Mouse (Mus musculus) C2C12 (cell line): ENCODE results near the gene Usp39. TPM values are rescaled to one million over a fixed set of nuclear protein-coding genes. Genes with fewer than 3 reads are reported as not detected.

Experiments
- H3K27me3 ChIP-seq: one replicate; pipeline ENCODE4 v1.6.1; 2011; ENCODE audit not compliant: control insufficient read depth, insufficient read depth, insufficient read length
- H3K36me3 ChIP-seq: one replicate; pipeline ENCODE4 v1.6.1; 2011; ENCODE audit not compliant: control insufficient read depth, insufficient read depth
- H3K4me3 ChIP-seq: one replicate; pipeline ENCODE4 v1.5.1; 2011; ENCODE audit warnings: mild to moderate bottlenecking, control low read depth; ENCODE audit not compliant: poor library complexity, insufficient read depth, severe bottlenecking
- H3K79me2 ChIP-seq: one replicate; pipeline ENCODE4 v1.6.1; 2011; ENCODE audit not compliant: control insufficient read depth, insufficient read depth
- H3K79me3 ChIP-seq: one replicate; pipeline ENCODE4 v1.6.1; 2011; ENCODE audit warnings: low read depth, control low read depth
- H3ac ChIP-seq: one replicate; pipeline ENCODE3; 2011; ENCODE audit warnings: low read depth; ENCODE audit not compliant: control insufficient read depth, insufficient read length
- CEBPB ChIP-seq: IDR thresholded peaks from one replicate; pipeline ENCODE4 v1.6.1; 2011; ENCODE audit warnings: low read depth, mild to moderate bottlenecking, control low read depth, moderate library complexity
- CTCF ChIP-seq: IDR thresholded peaks from one replicate; pipeline ENCODE4 v1.5.1; 2011; ENCODE audit not compliant: control insufficient read depth, insufficient read depth, insufficient read length
- FOSL1 ChIP-seq: IDR thresholded peaks from one replicate; pipeline ENCODE4 v1.8.0; 2011; ENCODE audit warnings: mild to moderate bottlenecking, low read length; ENCODE audit not compliant: poor library complexity, insufficient read depth, severe bottlenecking
- MAX ChIP-seq: IDR thresholded peaks from one replicate; pipeline ENCODE4 v1.6.1; 2011; ENCODE audit warnings: mild to moderate bottlenecking, control low read depth
- MYOD1 ChIP-seq: IDR thresholded peaks from one replicate; pipeline ENCODE4 v1.6.1; 2011; ENCODE audit warnings: low read depth; ENCODE audit not compliant: control insufficient read depth, insufficient read length
- MYOG ChIP-seq: IDR thresholded peaks from one replicate; pipeline ENCODE4 v1.6.1; 2011; ENCODE audit not compliant: control insufficient read depth, insufficient read length; ENCODE audit errors: extremely low read depth
- USF1 ChIP-seq: IDR thresholded peaks from one replicate; pipeline ENCODE4 v1.6.1; 2011; ENCODE audit warnings: low read depth, mild to moderate bottlenecking, control low read depth, moderate library complexity
- polyA plus RNA-seq: library from polyadenylated mRNA; unstranded; fragments of >200 nt; fragmentation: generic; extraction: Trizol; gene quantifications from one replicate; pipeline ENCODE4 v1.2.1, GENCODE M21; 2012; ENCODE audit warnings: missing spikeins

Gene Usp39
- polyA plus RNA-seq, 1 experiment: 67.4 TPM

GRCm38 (mm10) chr6:72344396-72345073, 449 bp downstream of the Usp39 start:
- H3K4me3 ChIP-seq: peak overlapping the region; percentile 83
- H3K79me3 ChIP-seq: peaks cover 56% of the 10 kb centered on the region
- peaks cover 32% of the 10 kb centered on the region for H3K36me3 ChIP-seq
- no peak for TF ChIP-seq FOSL1
- TF ChIP-seq USF1: no peak
- no peak for TF ChIP-seq CEBPB
- no peak for TF ChIP-seq MYOD1
- no peak for TF ChIP-seq CTCF
- no peak for TF ChIP-seq MAX
- TF ChIP-seq MYOG: no peak
- peaks cover 76% of the 10 kb centered on the region for H3K79me2 ChIP-seq
- H3ac ChIP-seq: peak overlapping the region; percentile 93
- H3K27me3 ChIP-seq: no peaks in the 10 kb centered on the region

GRCm38 (mm10) chr6:72340481-72340880, 4.5 kb downstream of the Usp39 start:
- Histone ChIP-seq H3K79me2 (peaks cover 52% of the 10 kb centered on the region), H3ac (no peak overlapping the region), H3K27me3 (no peaks in the 10 kb centered on the region), H3K36me3 (peaks cover 56% of the 10 kb centered on the region), H3K79me3 (peaks cover 38% of the 10 kb centered on the region), H3K4me3 (no peak overlapping the region)
- TF ChIP-seq USF1: no peak
- TF ChIP-seq FOSL1: no peak
- no peak for TF ChIP-seq CEBPB
- TF ChIP-seq MAX: no peak
- TF ChIP-seq MYOG: no peak
- TF ChIP-seq MYOD1: no peak
- TF ChIP-seq CTCF: no peak

GRCm38 (mm10) chr6:72333111-72333510, 11.9 kb downstream of the Usp39 start:
- no peak for TF ChIP-seq MYOD1
- no peak for TF ChIP-seq MAX
- TF ChIP-seq MYOG: no peak
- TF ChIP-seq USF1: no peak
- no peak for TF ChIP-seq FOSL1
- no peak for TF ChIP-seq CTCF
- TF ChIP-seq CEBPB: no peak
- peaks cover 86% of the 10 kb centered on the region for H3K36me3 ChIP-seq
- H3K27me3 ChIP-seq: no peaks in the 10 kb centered on the region
- no peaks in the 10 kb centered on the region for H3K79me3 ChIP-seq
- no peak overlapping the region for H3ac ChIP-seq
- no peak overlapping the region for H3K4me3 ChIP-seq
- H3K79me2 ChIP-seq: no peaks in the 10 kb centered on the region

GRCm38 (mm10) chr6:72330133-72330532, 14.9 kb downstream of the Usp39 start:
- H3K4me3 ChIP-seq: no peak overlapping the region
- peaks cover 83% of the 10 kb centered on the region for H3K36me3 ChIP-seq
- no peaks in the 10 kb centered on the region for H3K27me3 ChIP-seq

GRCm38 (mm10) chr6:72329019-72329418, 16.0 kb downstream of the Usp39 start:
- no peak overlapping the region for H3ac ChIP-seq
- no peak overlapping the region for H3K4me3 ChIP-seq
- no peaks in the 10 kb centered on the region for H3K79me2 ChIP-seq
- H3K27me3 ChIP-seq: no peaks in the 10 kb centered on the region
- H3K36me3 ChIP-seq: peaks cover 93% of the 10 kb centered on the region
- no peak for TF ChIP-seq USF1
- no peak for TF ChIP-seq MYOD1
- TF ChIP-seq CTCF: no peak
- no peak for TF ChIP-seq FOSL1
- TF ChIP-seq MAX: no peak
- TF ChIP-seq CEBPB: no peak
- TF ChIP-seq MYOG: no peak
- H3K79me3 ChIP-seq: no peaks in the 10 kb centered on the region

More at GRCm38 (mm10) chr6:72330133-72330532, 14.9 kb downstream of the Usp39 start:
- no peaks in the 10 kb centered on the region for H3K79me2 ChIP-seq
- no peaks in the 10 kb centered on the region for H3K79me3 ChIP-seq
- no peak for TF ChIP-seq MYOD1
- no peak for TF ChIP-seq FOSL1
- TF ChIP-seq MYOG: no peak
- TF ChIP-seq USF1: no peak
- TF ChIP-seq CTCF: no peak
- no peak for TF ChIP-seq CEBPB
- TF ChIP-seq MAX: no peak
- no peak overlapping the region for H3ac ChIP-seq

- peaks cover 93% of the 10 kb centered on the region for H3K36me3 ChIP-seq
- TF ChIP-seq USF1: no peak
- no peak for TF ChIP-seq CTCF
- TF ChIP-seq MYOG: no peak
- no peak for TF ChIP-seq MAX
- no peak for TF ChIP-seq MYOD1
- no peak for TF ChIP-seq FOSL1
- TF ChIP-seq CEBPB: no peak
These were observed 18.7 kb downstream of the Usp39 start for GRCm38 (mm10) chr6:72326274-72326673.

More at GRCm38 (mm10) chr6:72326274-72326673, 18.7 kb downstream of the Usp39 start:
- Histone ChIP-seq H3K79me3 (no peaks in the 10 kb centered on the region), H3K27me3 (no peaks in the 10 kb centered on the region), H3ac (no peak overlapping the region), H3K4me3 (no peak overlapping the region), H3K79me2 (no peaks in the 10 kb centered on the region)
